Mouse (Mus musculus) E14TG2a.4 (cell line): ENCODE results near the gene Mgmt.

ENCODE experiments used
- CTCF ChIP-seq: conservative IDR thresholded peaks from 2 replicates; pipeline ENCODE4 v1.5.1; 2014; ENCODE audit warnings: low read length
- NANOG ChIP-seq: IDR thresholded peaks from 2 replicates; pipeline ENCODE4 v1.6.1; 2014; ENCODE audit warnings: borderline replicate concordance, low read length, mixed read lengths
- POU5F1 ChIP-seq: IDR thresholded peaks from 2 replicates; pipeline ENCODE4 v1.6.1; 2014; ENCODE audit warnings: low read length, borderline replicate concordance

DNA sequence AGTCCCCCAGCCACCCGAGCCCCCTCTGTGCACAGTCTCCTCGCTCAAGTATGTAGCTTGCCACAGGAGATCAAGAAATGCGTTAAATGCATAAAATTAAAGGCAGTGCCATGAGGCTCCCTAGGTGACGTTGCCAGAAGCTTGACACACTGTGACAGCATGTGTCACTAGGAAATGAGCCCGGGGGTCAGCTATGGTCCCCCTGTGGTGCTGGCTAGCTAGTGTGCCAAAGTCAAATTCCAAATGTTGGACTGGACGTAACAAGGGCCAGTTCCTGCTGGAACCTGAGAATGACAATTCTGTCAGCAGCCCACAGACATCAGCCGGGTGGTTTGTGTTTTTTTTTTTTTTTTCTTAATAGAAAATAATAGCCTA lies 144.5 kb downstream of the Mgmt start:
- TF ChIP-seq CTCF (no peak), POU5F1 (no peak), NANOG (no peak)
